Mouse (Mus musculus) G1E (cell line): ENCODE data around the gene Grin2d. TPM values are rescaled to one million over a fixed set of nuclear protein-coding genes. Genes with fewer than 3 reads are reported as not detected.

Experiments
- ATAC-seq: 2 replicates; pipeline ENCODE4 v1.8.0; 2016; ENCODE audit warnings: mild to moderate bottlenecking; ENCODE audit not compliant: insufficient number of reproducible peaks, poor library complexity, low FRiP score, severe bottlenecking; ENCODE audit errors: extremely low read depth
- DNase-seq: peaks from one replicate; pipeline ENCODE4 v3.0.0; 2012; ENCODE audit warnings: low spot score
- H3K27me3 ChIP-seq: 2 replicates; pipeline ENCODE4 v1.6.1; 2012; ENCODE audit warnings: mild to moderate bottlenecking, low read length, inconsistent platforms; ENCODE audit not compliant: insufficient read depth
- H3K36me3 ChIP-seq: replicated peaks from 2 replicates; pipeline ENCODE3; 2012; ENCODE audit warnings: mild to moderate bottlenecking, inconsistent platforms
- H3K4me1 ChIP-seq: 2 replicates; pipeline ENCODE4 v1.6.1; 2012; ENCODE audit warnings: low read depth, low read length, inconsistent platforms, mixed read lengths; ENCODE audit not compliant: insufficient read depth
- H3K4me3 ChIP-seq: 2 replicates; pipeline ENCODE4 v1.5.1; 2012; ENCODE audit warnings: low read depth, mild to moderate bottlenecking, inconsistent platforms, low read length, moderate library complexity, mixed read lengths
- H3K9me3 ChIP-seq: replicated peaks from 2 replicates; pipeline ENCODE4 v1.6.1; 2012; ENCODE audit warnings: inconsistent platforms
- CTCF ChIP-seq: IDR thresholded peaks from 2 replicates; pipeline ENCODE4 v1.5.1; 2012; ENCODE audit warnings: low read depth, low read length, inconsistent platforms, mixed read lengths
- GATA1 ChIP-seq: IDR thresholded peaks from 2 replicates; pipeline ENCODE4 v1.6.1; 2012; ENCODE audit warnings: borderline replicate concordance, low read length, inconsistent platforms, mixed read lengths
- GATA2 ChIP-seq: IDR thresholded peaks from 2 replicates; pipeline ENCODE4 v1.6.1; 2012; ENCODE audit warnings: low read depth, low read length, inconsistent platforms, borderline replicate concordance
- POLR2AphosphoS5 ChIP-seq: IDR thresholded peaks from 2 replicates; pipeline ENCODE4 v1.6.1; 2012; ENCODE audit warnings: low read depth, low read length, inconsistent platforms; ENCODE audit not compliant: insufficient replicate concordance
- TAL1 ChIP-seq: conservative IDR thresholded peaks from 2 replicates; pipeline ENCODE4 v1.6.1; 2012; ENCODE audit warnings: low read depth, low read length, inconsistent platforms, mixed read lengths
- polyA plus RNA-seq: library from polyadenylated mRNA; stranded (reverse); fragments of >175 nt; gene quantifications from 2 replicates; pipeline ENCODE4 v1.2.3, GENCODE M21; 2012
- total RNA-seq, 2 experiments: library from RNA; stranded (forward) in 1 of 2; stranded (reverse) in 1 of 2; fragments of 200-1000 nt in 1 of 2; fragments of >200 nt in 1 of 2; fragmentation: Nextera tagmentation in 1 of 2; gene quantifications; 2 replicates each; pipeline ENCODE4 v1.2.3; 2014 to 2017

The Grin2d gene
- total and polyA plus RNA-seq, 3 experiments, result 0.01 to 0.11 TPM; not detected in 1

- no peak for DNase-seq
- Histone ChIP-seq H3K36me3 (peaks cover 37% of the 10 kb centered on the region), H3K4me1 (peaks cover 12% of the 10 kb centered on the region), H3K27me3 (peaks cover 12% of the 10 kb centered on the region), H3K9me3 (no peaks in the 10 kb centered on the region), H3K4me3 (no peak overlapping the region)
- no peak for ATAC-seq
- TF ChIP-seq POLR2AphosphoS5 (no peak), GATA2 (no peak), GATA1 (no peak), TAL1 (no peak), CTCF (no peak)
These were observed 38.2 kb upstream of the Grin2d start for GRCm38 (mm10) chr7:45916056-45917003.

- Histone ChIP-seq H3K4me1 (no peaks in the 10 kb centered on the region), H3K9me3 (no peaks in the 10 kb centered on the region), H3K27me3 (peaks cover 5% of the 10 kb centered on the region), H3K4me3 (no peak overlapping the region), H3K36me3 (peaks cover 48% of the 10 kb centered on the region)
- ATAC-seq, result no peak
- no peak for DNase-seq
- no peak for TF ChIP-seq GATA1
- no peak for TF ChIP-seq GATA2
- TF ChIP-seq CTCF, result no peak
- no peak for TF ChIP-seq POLR2AphosphoS5
- no peak for TF ChIP-seq TAL1
These were observed 36.8 kb upstream of the Grin2d start for GRCm38 (mm10) chr7:45915011-45915410.

- H3K36me3 ChIP-seq, result peaks cover 58% of the 10 kb centered on the region
- H3K4me1 ChIP-seq, result no peaks in the 10 kb centered on the region
- no peak for DNase-seq
- H3K27me3 ChIP-seq, result peaks cover 1% of the 10 kb centered on the region; the same call in 1 of the 2 replicates
- no peak for ATAC-seq
- no peaks in the 10 kb centered on the region for H3K9me3 ChIP-seq
- no peak overlapping the region for H3K4me3 ChIP-seq
- no peak for TF ChIP-seq GATA2
- TF ChIP-seq TAL1, result no peak
These were observed 35.9 kb upstream of the Grin2d start for GRCm38 (mm10) chr7:45914067-45914466.

GRCm38 (mm10) chr7:45909145-45909544 is 31.0 kb upstream of the Grin2d start:
- no peaks in the 10 kb centered on the region for H3K4me1 ChIP-seq
- no peak for ATAC-seq

GRCm38 (mm10) chr7:45908384-45908783 is 30.2 kb upstream of the Grin2d start:
- no peaks in the 10 kb centered on the region for H3K27me3 ChIP-seq
- TF ChIP-seq POLR2AphosphoS5 (no peak), TAL1 (no peak), GATA1 (no peak), CTCF (no peak), GATA2 (no peak)
- ATAC-seq (no peak), DNase-seq (no peak)
- 0 out of 2 replicates have a peak, but pooled peaks cover 4% of the 10 kb centered on the region for H3K9me3 ChIP-seq
- no peak overlapping the region for H3K4me3 ChIP-seq
- H3K36me3 ChIP-seq, result peaks cover 64% of the 10 kb centered on the region
- H3K4me1 ChIP-seq, result no peaks in the 10 kb centered on the region

More at GRCm38 (mm10) chr7:45909145-45909544, 31.0 kb upstream of the Grin2d start:
- TF ChIP-seq GATA1 (no peak), CTCF (no peak), GATA2 (no peak), POLR2AphosphoS5 (no peak), TAL1 (no peak)
- no peaks in the 10 kb centered on the region for H3K27me3 ChIP-seq
- peaks cover 70% of the 10 kb centered on the region for H3K36me3 ChIP-seq
- no peaks in the 10 kb centered on the region for H3K9me3 ChIP-seq
- DNase-seq, result no peak
- H3K4me3 ChIP-seq, result no peak overlapping the region

- H3K36me3 ChIP-seq, result peaks cover 61% of the 10 kb centered on the region
- TF ChIP-seq TAL1 (no peak), POLR2AphosphoS5 (no peak), CTCF (no peak), GATA1 (no peak), GATA2 (no peak)
- DNase-seq (no peak), ATAC-seq (no peak)
- H3K27me3 ChIP-seq, result no peaks in the 10 kb centered on the region
- no peak overlapping the region for H3K4me3 ChIP-seq
- H3K4me1 ChIP-seq, result peaks cover 3% of the 10 kb centered on the region; the same call in 1 of the 2 replicates
- 0 out of 2 replicates have a peak, but pooled peaks cover 4% of the 10 kb centered on the region for H3K9me3 ChIP-seq
These were observed 28.4 kb upstream of the Grin2d start for GRCm38 (mm10) chr7:45906622-45907021.
